Mouse (Mus musculus) cerebellum, adult (tissue): ENCODE measurements around the gene Nrp1.

Experiments used
- ATAC-seq: cut with Nextera tagmentation; 2 replicates; pipeline ENCODE4 v1.9.2; 2017; ENCODE audit warnings: mild to moderate bottlenecking, moderate library complexity, mixed read lengths; ENCODE audit not compliant: insufficient number of reproducible peaks, low FRiP score, low TSS enrichment

The Nrp1 gene

DNA sequence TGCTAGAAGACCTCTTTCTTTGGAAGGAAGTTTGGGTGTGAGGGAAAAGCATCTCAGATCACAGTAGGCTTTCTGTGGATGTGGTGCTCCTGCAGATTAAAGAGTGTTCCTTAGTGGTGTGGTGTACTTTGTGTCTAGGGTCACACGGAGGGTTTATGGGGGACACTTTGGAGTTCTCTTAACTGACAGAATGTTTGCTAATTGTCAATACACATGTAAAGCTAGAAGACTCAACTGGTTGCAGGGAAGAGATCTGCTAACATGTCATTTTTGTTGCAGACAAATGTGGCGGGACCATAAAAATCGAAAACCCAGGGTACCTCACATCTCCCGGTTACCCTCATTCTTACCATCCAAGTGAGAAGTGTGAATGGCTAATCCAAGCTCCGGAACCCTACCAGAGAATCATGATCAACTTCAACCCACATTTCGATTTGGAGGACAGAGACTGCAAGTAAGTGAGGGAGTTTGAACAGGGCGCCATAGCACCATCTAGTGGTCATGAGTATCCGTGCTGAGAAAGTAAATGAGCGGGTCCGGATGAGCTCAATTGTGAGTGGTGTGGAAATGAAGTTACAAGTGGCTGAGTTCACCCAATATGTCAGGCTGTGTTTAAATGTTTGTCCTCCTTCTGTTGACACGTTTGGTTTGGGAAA, 4.7 kb downstream of the Nrp1 start:
- peak; percentile 78; the same call in 1 of the 2 replicates for ATAC-seq

DNA sequence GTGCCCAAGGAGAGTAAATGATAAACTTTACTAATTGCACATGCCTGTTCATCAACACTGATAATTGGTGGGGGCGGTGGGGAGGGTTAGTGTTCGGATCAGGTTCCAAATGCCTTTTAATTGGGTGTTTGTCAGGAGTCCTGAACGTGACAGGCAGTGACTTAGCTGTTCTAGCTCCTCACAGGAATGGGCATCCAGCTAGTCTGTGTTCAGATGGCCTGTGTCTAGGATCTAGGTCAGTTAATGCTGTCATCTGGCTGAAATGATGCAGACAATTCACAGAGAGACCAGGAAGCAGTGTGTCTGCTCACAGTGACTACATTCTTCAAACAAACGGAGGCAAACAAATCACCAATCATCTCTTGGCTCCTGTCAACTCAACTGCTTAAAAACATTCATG, 12.1 kb downstream of the Nrp1 start:
- no peak for ATAC-seq

DNA sequence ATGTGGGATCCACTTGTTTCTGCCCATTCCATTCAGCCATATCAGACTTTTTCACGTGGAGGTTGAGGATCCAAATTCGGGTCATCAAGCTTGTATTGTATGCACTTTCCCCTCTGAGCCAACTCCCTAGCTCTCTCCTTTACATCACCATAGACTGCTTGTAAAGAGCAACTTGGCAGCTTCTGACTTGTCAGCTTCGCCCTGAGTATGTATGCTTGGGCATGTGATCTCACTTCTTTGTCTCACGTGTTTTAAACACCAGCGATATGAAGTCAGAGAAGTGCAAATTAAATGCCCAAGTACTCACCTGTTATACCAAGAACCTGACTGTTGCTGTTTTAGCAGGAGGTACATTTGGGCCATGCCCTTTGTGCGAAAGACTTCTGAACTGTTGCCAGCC, 12.6 kb downstream of the Nrp1 start:
- ATAC-seq: no peak

DNA sequence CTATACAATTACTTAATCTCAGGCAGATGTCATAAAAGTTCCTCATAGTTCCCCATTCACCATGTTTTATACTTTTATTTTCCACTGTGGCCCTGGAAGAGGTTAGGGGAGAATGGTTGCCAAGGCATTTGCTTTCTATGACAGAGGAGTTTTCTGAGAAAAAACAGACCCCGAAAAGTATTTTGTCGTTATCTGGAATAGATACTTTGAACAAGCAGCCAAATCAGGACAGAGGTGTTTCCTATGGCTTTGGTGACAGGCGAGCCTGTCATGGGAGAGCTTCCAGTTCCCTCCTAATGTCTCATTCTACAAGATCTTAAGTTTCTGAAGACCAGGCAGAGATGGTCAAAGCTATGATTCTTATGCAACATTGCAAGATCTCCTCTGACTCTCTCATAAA, 13.4 kb downstream of the Nrp1 start:
- no peak for ATAC-seq

DNA sequence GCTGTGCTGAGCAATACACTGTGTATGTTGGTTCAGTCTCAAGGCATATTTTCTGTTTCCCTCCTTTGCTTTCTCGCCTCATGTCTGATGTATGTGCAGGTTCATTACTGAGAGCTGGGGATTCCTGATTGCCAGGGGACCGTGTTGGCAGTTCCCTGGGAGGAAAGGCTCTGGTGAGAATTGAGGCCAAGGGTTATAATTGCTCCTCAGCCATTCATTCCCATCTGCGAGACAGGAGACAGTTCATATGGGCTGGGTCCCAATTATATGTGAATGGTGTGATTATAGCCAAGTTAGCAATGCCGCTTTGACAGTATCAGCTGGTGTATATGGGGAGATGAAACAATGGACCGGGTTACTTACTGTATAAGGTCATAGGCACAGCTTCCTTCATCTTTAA, 14.3 kb downstream of the Nrp1 start:
- ATAC-seq: no peak

DNA sequence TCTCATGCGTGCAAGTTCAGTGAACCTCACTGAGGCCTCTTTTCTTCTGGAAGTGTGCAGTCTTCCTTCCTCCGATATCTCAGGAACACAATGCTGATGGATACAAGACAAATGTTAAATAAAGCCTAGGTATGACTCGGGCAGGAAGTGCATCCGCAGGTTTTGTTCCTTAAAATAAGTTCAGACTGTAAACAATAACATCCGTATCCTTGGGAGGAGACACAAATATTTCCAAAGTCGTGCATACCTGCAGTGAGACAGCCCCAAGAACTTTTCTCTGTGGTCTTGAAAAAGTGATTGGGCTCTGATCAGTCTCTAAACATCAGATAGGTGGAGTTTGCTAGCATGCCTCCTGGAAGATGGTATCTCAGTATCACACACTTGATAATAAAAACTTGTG, 15.0 kb downstream of the Nrp1 start:
- no peak for ATAC-seq

DNA sequence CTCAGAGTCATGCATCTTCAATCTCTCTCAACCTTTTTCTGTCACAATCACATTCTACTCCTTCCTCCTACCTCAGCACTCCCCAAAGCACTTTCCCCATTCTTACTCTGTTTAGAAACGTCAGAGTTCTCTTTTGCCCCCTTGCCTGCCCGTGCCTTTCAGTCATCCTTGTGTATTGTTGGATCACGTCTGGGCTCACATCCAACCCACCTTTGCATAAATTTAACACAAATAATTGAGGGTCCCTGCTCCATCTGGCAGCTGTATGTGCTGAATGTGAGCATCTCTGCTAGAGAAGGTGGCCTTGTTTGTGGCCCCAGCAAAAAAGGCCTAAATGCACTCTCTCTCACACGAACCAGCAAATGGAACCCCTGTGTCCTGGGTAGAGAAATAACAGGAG, 16.9 kb downstream of the Nrp1 start:
- ATAC-seq: no peak

DNA sequence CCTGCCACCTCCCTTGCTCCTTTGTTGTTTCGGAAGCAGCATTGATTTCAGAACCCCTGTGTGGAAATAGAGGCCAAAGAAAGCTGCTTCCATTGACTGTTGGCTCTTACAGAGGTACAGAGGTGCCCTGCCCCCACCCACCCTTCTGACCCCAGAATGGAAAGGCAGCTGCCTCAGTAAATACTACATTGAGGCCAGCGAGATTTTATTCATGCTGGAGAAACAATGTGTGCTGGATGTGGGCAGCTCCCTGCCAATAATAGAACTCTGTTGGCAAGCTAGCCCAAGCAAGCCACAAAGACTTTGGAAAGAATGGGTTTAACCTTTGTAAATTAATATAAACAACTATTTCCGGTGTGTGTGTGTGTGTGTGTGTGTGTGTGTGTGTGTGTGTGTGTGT, 24.8 kb downstream of the Nrp1 start:
- ATAC-seq: no peak

DNA sequence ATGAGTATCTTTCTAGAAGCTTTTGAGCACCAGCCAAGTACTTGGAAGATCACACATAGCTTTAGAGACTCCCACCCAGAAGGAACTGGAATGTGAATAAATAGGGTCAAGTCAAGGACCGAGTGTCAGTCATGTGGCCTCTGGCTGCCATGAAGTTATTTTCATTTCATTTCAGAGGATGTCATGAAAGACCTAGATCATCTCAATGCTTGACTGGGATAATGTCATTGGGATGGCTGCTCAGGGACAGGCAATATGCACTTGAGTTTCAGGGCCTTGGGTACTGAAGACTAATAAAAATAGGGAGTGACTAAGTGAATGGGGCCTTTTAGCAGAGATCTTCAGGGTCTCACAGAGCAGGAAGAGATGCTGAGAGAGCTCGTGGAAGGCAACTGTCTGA, 26.0 kb downstream of the Nrp1 start:
- ATAC-seq: no peak

DNA sequence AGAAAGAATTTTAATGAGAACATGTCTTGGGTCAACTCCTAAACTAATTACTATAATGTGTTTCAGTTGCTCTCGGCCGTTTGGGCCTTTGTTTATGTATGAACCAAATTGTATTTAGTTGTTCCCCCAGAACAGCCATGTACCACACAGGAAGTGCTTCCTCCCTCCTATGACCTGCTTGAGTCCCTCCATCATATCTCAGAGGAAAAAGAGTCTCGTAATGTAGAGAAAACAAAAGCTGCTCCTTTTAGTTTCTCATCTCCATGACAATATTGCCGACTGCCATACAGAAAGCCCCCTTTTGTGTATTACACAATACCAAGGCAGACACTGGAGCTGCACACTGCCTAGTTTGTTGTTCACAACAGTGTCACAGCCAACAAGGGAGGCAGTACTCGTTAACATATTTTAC, 26.5 kb downstream of the Nrp1 start:
- ATAC-seq: no peak

DNA sequence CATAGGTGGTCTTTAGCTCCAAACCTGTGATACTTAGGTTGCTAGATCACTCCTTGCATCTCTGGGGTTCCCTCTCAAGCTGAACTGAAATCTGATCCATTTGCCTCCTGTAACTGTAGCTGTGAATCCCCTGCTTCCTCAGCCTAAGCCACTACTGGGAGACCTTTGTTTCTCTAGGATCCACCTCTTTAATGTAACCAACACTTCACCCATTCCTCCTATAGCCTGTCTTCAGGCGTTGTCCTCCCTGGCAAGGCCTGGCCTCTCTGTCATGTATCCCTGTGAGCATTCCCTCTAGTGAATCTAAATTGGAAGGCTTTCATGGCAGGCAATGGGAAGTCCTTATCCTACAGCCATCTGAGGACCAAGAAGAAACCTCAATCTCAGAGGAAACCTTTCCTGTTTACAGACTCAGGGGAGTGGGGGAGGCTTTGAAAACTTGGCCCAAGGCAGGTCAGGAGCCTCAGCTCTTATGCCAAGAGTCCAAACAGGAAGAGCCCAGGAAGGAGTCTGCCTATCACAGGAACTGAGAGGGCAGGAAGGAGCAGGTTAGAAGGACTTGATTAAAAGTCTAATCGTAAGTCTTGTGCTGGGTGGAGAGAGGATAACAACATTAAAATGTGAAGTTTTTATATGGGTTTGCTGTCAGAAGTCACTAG, 28.7 kb downstream of the Nrp1 start:
- no peak for ATAC-seq

DNA sequence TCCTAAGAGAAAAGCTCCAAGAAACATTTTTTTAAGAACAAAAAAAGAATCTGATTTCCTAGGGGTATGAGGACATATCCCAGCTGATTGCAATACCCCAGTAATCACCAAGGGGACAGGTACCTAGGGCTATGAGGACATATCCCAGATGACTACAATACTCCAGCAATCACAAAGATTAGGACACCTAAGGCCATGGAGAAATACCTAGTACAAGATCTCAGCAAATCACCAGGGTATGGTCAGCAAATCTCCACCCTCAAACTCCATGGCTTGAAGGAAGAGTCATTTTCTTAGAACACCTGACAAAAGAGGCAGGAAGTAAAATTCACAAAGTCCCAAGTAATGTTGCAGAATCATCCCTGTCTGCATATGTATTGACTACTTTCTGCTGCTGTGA, 32.4 kb downstream of the Nrp1 start:
- ATAC-seq: no peak

DNA sequence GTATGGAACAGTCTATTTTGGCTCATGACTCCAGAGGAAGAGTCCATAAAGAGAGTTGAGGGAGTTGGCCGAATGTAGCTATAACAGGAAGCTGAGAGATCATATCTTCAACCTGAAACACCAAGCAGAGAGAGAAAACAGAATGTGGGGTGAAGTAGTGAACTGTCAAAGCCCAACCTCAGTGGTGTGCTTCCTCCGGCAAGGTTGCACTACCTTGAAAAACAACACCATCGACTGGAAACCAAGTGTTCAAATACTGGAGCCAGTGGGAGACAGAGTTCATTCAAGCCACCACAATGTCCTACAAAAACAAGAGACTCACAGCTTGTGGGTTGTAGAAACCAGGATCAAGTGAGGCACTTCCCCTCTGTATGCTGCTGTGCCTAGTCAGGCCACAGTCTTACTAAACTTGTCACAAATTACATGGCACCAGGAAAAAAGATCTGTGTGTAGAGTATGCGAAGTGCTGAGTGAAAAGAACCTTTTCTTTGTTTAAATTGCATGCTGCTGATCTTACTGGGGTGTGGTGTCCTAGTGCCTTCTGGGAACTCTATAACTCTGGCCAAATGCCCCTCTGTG, 32.9 kb downstream of the Nrp1 start:
- ATAC-seq: no peak

DNA sequence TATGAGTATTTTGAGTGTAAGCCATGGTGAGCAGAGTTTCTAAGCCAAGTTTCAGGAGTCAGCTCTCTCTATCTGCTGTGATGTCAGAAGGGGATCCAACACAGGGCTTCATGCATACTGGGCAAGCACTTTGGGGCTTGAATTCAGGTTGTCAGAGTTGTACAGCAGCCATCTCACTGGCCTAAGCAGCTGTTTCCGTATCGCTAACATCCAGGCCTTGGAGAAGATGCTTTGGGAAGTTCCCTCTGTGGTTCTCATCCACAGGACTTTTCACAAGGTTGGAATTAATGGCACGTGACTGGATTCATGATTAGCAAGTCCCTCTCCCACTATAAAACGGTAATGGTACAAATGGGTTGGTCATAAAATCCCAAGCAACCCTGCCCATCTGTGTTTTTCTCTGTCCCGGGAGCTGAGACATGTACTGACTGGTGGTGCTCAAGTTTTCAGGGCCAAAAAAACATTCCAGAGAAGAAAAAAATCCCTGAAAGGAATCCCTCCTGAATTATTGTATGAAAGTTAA, 36.3 kb downstream of the Nrp1 start:
- ATAC-seq: no peak

DNA sequence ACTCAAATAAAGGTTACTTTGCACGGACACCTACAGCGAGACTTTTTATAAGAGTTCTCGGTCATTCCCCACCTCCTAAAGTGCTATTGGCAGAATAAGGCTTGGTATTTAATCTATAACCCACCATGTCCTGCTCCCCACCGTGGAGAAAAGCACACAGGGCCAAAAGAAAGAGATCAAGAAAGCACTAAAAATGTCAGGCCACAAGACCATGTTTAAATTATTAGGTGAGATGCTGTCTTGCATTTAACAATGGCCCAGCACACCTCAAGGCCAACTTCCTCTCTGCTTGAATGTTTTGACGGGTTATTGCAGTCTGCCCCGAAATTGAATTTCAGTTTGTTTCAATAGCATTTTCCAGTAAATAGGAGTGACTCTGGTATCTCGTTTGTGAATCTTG, 38.6 kb downstream of the Nrp1 start:
- no peak for ATAC-seq

DNA sequence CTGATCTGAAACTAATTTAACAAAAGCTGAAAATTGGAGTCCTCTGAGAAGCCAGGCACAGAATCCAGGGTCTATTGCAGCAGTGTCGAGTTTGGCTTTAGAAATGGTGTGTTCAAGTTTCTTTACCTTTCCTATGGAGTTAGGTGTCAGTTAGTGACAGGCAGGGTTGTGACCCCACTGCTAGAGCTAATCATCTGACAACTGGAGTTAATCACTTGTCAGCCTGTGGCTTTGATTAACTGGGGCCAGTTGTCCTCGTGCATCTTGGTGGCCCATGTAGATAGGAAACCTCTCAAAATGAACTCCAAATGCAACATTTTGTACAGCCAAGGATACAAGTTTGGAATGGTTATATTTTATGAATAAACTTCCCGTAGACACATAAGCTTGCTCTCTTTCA, 39.0 kb downstream of the Nrp1 start:
- ATAC-seq: no peak

DNA sequence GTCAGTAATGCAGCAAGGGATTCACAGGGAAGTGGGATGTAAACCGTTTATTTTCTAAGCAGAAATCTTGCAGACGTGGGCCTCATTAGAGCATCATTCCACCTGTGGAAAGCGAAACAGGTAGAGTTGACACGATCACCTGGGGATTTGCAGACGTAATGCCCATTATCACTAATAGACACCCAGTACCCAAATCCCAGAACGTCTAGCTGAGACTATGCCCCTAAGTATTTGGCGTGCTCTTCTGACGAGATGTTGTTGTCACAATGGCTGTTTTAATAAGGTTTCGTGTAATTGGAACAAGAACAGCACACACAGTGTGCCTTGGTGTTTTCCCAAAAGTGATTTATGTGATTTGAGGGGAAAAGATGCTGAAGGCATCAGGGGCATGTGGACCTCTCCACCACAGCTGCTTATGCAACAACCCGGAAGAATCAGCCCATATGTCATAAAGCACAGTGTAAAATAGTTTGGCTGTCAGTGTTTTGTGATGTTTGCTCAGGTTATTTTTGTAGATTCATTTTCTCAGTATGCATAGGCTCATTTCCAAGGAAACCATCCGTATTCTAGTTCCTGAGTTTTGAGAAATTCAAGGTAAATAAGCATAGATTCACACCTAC, 40.2 kb downstream of the Nrp1 start:
- ATAC-seq: no peak

DNA sequence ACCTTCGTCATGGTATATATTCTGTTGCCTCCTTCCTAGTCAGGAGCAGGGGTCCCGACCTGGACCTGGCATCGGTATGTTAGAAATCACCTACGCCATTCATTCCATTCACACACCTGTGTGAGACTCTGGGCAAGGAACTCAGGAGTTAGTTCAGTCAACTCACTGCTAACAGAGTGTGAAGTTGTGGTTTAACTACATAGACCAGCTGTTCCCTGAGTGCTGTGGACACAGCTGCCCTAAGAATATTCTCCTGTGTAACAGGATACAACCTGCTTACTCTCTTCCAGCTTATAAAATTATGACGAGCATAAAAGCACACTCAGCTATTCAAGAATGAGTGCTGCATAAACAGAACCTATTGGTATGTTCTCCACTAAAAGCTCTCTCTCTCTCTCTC, 41.9 kb downstream of the Nrp1 start:
- ATAC-seq: no peak

DNA sequence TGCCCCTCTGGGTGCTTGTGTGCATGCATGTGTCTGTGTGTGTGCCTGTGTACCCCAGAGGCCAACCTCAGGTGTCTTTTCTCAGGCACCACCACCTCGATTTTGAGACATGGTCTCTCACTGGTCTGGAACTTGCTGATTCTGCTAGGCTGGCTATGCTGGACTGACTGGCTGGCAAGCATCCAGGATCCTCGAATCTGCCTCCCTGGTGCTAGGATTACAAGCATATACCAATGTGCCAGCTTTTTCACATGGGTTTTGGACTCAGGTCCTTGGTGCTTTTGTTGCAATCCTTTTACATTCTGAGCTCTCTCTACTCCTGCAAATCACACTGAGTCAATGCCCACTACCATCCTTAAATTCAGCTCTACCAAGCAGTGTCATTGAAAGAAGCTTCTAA, 46.5 kb downstream of the Nrp1 start:
- ATAC-seq: no peak

DNA sequence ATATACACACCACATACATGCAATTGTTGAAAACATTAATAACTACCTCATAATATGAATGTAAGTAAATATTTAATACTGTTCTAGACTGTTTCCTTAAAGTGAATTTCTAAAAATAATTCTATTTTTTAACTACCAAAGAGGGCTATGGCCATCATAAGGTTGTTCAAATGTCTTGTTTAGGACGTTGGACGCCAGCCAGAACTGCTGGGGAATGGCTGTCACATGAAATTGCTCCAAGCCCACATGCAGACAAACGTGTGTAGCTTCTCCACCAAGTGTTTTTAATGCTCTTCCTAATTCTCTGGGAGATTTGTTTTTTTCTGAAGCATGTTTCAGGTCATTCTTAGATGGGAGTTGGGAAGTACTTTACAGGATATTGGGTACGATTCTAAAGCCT, 55.0 kb downstream of the Nrp1 start:
- ATAC-seq: no peak
